Mouse (Mus musculus): ENCODE measurements around the gene Snx8. TPM values are rescaled to one million over a fixed set of nuclear protein-coding genes. Genes with fewer than 3 reads are reported as not detected.
"Not testable (repeated sequence)": the region's sequence is repeated elsewhere in the genome, so short reads cannot be mapped to it uniquely, and the experiment has no call there.

Gene Snx8
- polyA plus RNA-seq, 1 experiment = 20.0 TPM

GRCm38 (mm10) chr5:140374226-140374625, 14.8 kb downstream of the Snx8 start:
- Histone ChIP-seq H3K4me1 (ENCODE audit: control insufficient read depth, insufficient read depth, low read length) (peaks cover 31% of the 10 kb centered on the region), H3K4me3 (replicated peaks; ENCODE audit: extremely low read depth, low read depth, low read length) (no peak overlapping the region)
- 67% methylated on average over 3 of the region's 3 CpGs for WGBS
- TF ChIP-seq CTCF (IDR thresholded peaks at IDR 0.05; ENCODE audit: insufficient read depth, low read length) (no peak), POLR2A (IDR thresholded peaks at IDR 0.05; ENCODE audit: borderline replicate concordance, extremely low read depth, low read depth, low read length) (no peak)
- no peak for DNase-seq

- no peak for DNase-seq
- TF ChIP-seq CTCF (IDR thresholded peaks at IDR 0.05; ENCODE audit: insufficient read depth, low read length) = no peak
- TF ChIP-seq POLR2A (IDR thresholded peaks at IDR 0.05; ENCODE audit: borderline replicate concordance, extremely low read depth, low read depth, low read length) = no peak
- Histone ChIP-seq H3K4me1 (ENCODE audit: control insufficient read depth, insufficient read depth, low read length) (peaks cover 28% of the 10 kb centered on the region), H3K4me3 (replicated peaks; ENCODE audit: extremely low read depth, low read depth, low read length) (no peak overlapping the region)
- WGBS = 48% methylated on average over 2 of the region's 2 CpGs
These were observed 15.4 kb downstream of the Snx8 start for GRCm38 (mm10) chr5:140373711-140374110.

DNA sequence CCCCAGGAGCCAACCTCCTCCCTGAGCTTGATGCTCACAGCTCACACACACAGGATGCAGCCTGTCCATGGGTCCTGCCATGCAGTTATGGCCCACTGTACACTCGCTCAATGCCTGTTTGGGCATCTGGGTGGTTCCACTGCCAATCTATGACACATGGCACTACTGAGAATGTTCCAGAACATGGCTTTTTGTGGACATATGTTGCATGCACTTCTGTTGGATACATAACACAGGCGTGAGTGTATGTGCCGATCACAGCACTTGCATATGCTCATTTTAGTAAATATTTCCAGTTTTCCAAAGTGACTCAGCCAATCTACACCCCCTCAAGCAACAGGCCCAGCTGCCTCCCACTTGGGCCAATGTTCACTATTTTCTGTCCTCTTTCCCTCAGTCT, 17.4 kb downstream of the Snx8 start:
- TF ChIP-seq CTCF (IDR thresholded peaks at IDR 0.05; ENCODE audit: insufficient read depth, low read length) (no peak), POLR2A (IDR thresholded peaks at IDR 0.05; ENCODE audit: borderline replicate concordance, extremely low read depth, low read depth, low read length) (no peak)

DNA sequence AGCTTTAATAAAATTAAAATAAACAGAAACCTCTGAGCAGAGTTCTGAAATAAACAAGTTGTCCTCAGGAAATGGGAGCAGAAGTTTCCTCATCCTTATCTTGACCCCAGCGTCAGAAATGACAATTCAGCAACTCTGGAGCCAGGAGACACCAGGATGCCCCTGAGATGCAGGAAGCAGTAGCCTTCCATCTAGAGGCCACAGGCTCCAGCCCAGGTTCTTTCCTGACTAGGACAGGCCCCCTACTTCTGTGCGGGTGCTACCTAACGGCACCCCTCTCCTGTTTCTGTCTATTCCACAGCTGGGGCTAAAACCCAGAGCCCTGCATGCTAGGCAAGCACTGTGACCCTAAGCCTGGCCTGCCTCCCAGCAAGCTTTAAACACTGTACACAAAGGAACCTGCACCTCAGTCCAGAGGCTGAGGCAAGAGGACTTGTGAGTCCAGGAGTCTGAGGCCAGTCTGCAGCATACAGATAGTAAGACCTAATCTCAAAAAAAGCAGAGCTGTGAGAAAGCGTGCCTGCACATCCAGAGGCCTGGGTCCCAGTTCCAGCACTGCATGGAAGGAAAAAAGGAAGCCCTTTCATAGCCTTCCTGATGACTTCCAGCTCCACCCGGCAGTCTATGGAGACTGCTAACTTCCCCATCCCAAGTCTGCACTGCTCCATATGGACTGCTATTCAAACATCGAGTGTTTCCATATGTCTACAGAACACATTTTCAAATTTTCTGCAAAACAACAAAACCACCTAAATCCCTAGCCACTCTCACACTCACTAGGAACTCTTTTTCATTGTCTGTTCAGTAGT, 18.4 kb downstream of the Snx8 start:
- Histone ChIP-seq H3K4me3 (replicated peaks; ENCODE audit: extremely low read depth, low read depth, low read length) (no peak overlapping the region), H3K4me1 (ENCODE audit: control insufficient read depth, insufficient read depth, low read length) (peaks cover 26% of the 10 kb centered on the region)
- 38% methylated on average over 6 of the region's 6 CpGs for WGBS
- peak; percentile 17 for DNase-seq
- TF ChIP-seq POLR2A (IDR thresholded peaks at IDR 0.05; ENCODE audit: borderline replicate concordance, extremely low read depth, low read depth, low read length) (no peak), CTCF (IDR thresholded peaks at IDR 0.05; ENCODE audit: insufficient read depth, low read length) (no peak)

More for the DNA sequence above, 17.4 kb downstream of the Snx8 start:
- no peak for DNase-seq
- WGBS = 92% methylated on average over 3 of the region's 3 CpGs
- Histone ChIP-seq H3K4me3 (replicated peaks; ENCODE audit: extremely low read depth, low read depth, low read length) (no peak overlapping the region), H3K4me1 (ENCODE audit: control insufficient read depth, insufficient read depth, low read length) (peaks cover 26% of the 10 kb centered on the region)

- 80% methylated on average over 2 of the region's 2 CpGs for WGBS
- TF ChIP-seq POLR2A (IDR thresholded peaks at IDR 0.05; ENCODE audit: borderline replicate concordance, extremely low read depth, low read depth, low read length) (no peak), CTCF (IDR thresholded peaks at IDR 0.05; ENCODE audit: insufficient read depth, low read length) (no peak)
- Histone ChIP-seq H3K4me3 (replicated peaks; ENCODE audit: extremely low read depth, low read depth, low read length) (no peak overlapping the region), H3K4me1 (ENCODE audit: control insufficient read depth, insufficient read depth, low read length) (peaks cover 26% of the 10 kb centered on the region)
- DNase-seq = no peak
These were observed 19.6 kb downstream of the Snx8 start for GRCm38 (mm10) chr5:140369466-140369865.

GRCm38 (mm10) chr5:140368926-140369325, 20.1 kb downstream of the Snx8 start:
- Histone ChIP-seq H3K4me3 (replicated peaks; ENCODE audit: extremely low read depth, low read depth, low read length) (no peak overlapping the region), H3K4me1 (ENCODE audit: control insufficient read depth, insufficient read depth, low read length) (peaks cover 26% of the 10 kb centered on the region)
- no peak for DNase-seq
- TF ChIP-seq CTCF (IDR thresholded peaks at IDR 0.05; ENCODE audit: insufficient read depth, low read length) = no peak
- no peak for TF ChIP-seq POLR2A (IDR thresholded peaks at IDR 0.05; ENCODE audit: borderline replicate concordance, extremely low read depth, low read depth, low read length)
- 91% methylated on average over 4 of the region's 4 CpGs for WGBS

GRCm38 (mm10) chr5:140368126-140368525, 20.9 kb downstream of the Snx8 start:
- H3K4me1 ChIP-seq (ENCODE audit: control insufficient read depth, insufficient read depth, low read length) = peaks cover 21% of the 10 kb centered on the region
- not testable (repeated sequence) for H3K4me3 ChIP-seq (replicated peaks; ENCODE audit: extremely low read depth, low read depth, low read length); DNase-seq
- WGBS = 86% methylated on average over 2 of the region's 2 CpGs

GRCm38 (mm10) chr5:140364415-140364814, 24.6 kb downstream of the Snx8 start:
- H3K4me3 ChIP-seq (replicated peaks; ENCODE audit: extremely low read depth, low read depth, low read length) = no peak overlapping the region
- DNase-seq = no peak
- WGBS = 80% methylated on average over 5 of the region's 5 CpGs
- TF ChIP-seq POLR2A (IDR thresholded peaks at IDR 0.05; ENCODE audit: borderline replicate concordance, extremely low read depth, low read depth, low read length) (no peak), CTCF (IDR thresholded peaks at IDR 0.05; ENCODE audit: insufficient read depth, low read length) (no peak)
- peaks cover under 1% of the 10 kb centered on the region; the same call in 1 of the 2 replicates for H3K4me1 ChIP-seq (ENCODE audit: control insufficient read depth, insufficient read depth, low read length)

DNA sequence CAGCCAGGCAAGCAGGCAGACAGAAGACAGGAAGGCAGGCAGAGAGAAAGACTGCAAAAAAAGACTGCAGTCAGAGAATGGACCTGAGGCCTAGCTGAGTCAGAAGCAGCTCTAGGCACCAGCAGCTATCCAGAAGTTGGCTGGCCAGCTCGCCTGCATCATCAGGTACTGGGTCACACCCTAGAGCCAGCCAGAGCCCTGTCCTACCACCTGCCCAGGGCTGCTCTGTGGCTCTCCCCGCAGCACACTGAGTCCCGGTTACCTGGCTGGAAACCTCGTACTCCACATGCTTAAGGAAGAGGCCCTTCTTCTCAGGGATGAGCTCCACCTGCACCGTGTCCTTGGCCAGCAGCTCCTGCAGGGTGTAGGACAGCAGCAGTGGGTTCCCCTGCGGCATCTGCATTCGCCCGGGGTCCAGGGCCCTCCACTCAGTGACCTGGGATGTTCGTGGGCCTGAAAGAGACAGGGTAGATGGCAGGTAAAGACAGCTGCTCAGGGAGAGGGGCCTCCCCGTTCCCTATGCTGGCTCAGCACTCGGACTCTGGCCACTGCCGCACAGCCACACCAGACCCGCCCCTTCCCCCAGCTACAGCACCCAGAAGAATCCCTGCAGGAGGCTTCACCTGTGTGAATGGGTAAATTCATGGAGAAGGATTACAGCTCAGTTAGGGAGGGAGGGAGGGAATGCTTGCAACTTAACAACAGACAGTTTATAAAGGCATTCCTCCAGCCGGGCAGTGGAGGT, 29.0 kb downstream of the Snx8 start:
- Histone ChIP-seq H3K4me1 (ENCODE audit: control insufficient read depth, insufficient read depth, low read length) (no peaks in the 10 kb centered on the region), H3K4me3 (replicated peaks; ENCODE audit: extremely low read depth, low read depth, low read length) (no peak overlapping the region)
- 84% methylated on average over 14 of the region's 14 CpGs for WGBS
- no peak for DNase-seq
- no peak for TF ChIP-seq CTCF (IDR thresholded peaks at IDR 0.05; ENCODE audit: insufficient read depth, low read length)
- TF ChIP-seq POLR2A (IDR thresholded peaks at IDR 0.05; ENCODE audit: borderline replicate concordance, extremely low read depth, low read depth, low read length) = no peak

GRCm38 (mm10) chr5:140357466-140357865, 31.6 kb downstream of the Snx8 start:
- H3K4me1 ChIP-seq (ENCODE audit: control insufficient read depth, insufficient read depth, low read length) = no peaks in the 10 kb centered on the region
- WGBS = 89% methylated on average over 3 of the region's 3 CpGs
- DNase-seq = no peak
- TF ChIP-seq POLR2A (IDR thresholded peaks at IDR 0.05; ENCODE audit: borderline replicate concordance, extremely low read depth, low read depth, low read length) = no peak
- TF ChIP-seq CTCF (IDR thresholded peaks at IDR 0.05; ENCODE audit: insufficient read depth, low read length) = no peak
- H3K4me3 ChIP-seq (replicated peaks; ENCODE audit: extremely low read depth, low read depth, low read length) = no peak overlapping the region

Data from lung, adult 2 months (tissue).